Mouse (Mus musculus) CH12.LX (cell line): ENCODE measurements around the gene Nfia. TPM values are rescaled to one million over a fixed set of nuclear protein-coding genes. Genes with fewer than 3 reads are reported as not detected.

ENCODE experiments used
- DNase-seq: peaks from one replicate; pipeline ENCODE4 v3.0.0-alpha.2; 2013; ENCODE audit errors: extremely low read depth
- H3K27ac ChIP-seq: 2 replicates; pipeline ENCODE4 v1.5.1; 2012; ENCODE audit warnings: low read depth, mild to moderate bottlenecking, control low read depth, moderate library complexity; ENCODE audit not compliant: insufficient read depth
- H3K27me3 ChIP-seq: replicated peaks from 2 replicates; pipeline ENCODE3; 2012; ENCODE audit warnings: inconsistent platforms
- H3K36me3 ChIP-seq, 2 experiments: replicated peaks in 1 of 2; 2 replicates each; pipeline versions ENCODE3 to v1.6.1; 2012; ENCODE audit warnings: inconsistent platforms in 1 of 2, low read length in 1 of 2, mild to moderate bottlenecking in 1 of 2, mixed read lengths in 1 of 2, moderate library complexity in 1 of 2; ENCODE audit not compliant: control insufficient read depth in 1 of 2, insufficient read depth in 1 of 2
- H3K4me1 ChIP-seq, 2 experiments: 2 replicates each; pipeline ENCODE4 v1.6.1; 2012; ENCODE audit warnings: inconsistent platforms in 1 of 2, moderate library complexity in 1 of 2; ENCODE audit not compliant: insufficient read depth in 2 of 2, control insufficient read depth in 1 of 2
- H3K4me2 ChIP-seq: 2 replicates; pipeline ENCODE4 v1.6.1; 2012; ENCODE audit warnings: low read depth, mild to moderate bottlenecking, control low read depth; ENCODE audit not compliant: poor library complexity, insufficient read depth, severe bottlenecking
- H3K4me3 ChIP-seq, 3 experiments: fragments of 150-350 bp in 1 of 3; sonication (generic) in 1 of 3; replicated peaks in 1 of 3; 2 replicates each; pipeline versions ENCODE3 to v1.5.1; 2011 to 2012; ENCODE audit warnings: low read depth in 2 of 3, low read length in 2 of 3, mild to moderate bottlenecking in 2 of 3, moderate library complexity in 2 of 3, control low read depth in 1 of 3, improper control_type of control experiment in 1 of 3, inconsistent platforms in 1 of 3, mixed read lengths in 1 of 3; ENCODE audit not compliant: poor library complexity in 1 of 3
- H3K79me2 ChIP-seq: replicated peaks from 2 replicates; pipeline ENCODE4 v1.6.1; 2012; ENCODE audit warnings: mild to moderate bottlenecking, moderate library complexity; ENCODE audit not compliant: control insufficient read depth, poor library complexity, insufficient read depth, severe bottlenecking; ENCODE audit errors: extremely low read depth
- H3K9ac ChIP-seq: 2 replicates; pipeline ENCODE4 v1.6.1; 2012; ENCODE audit warnings: low read depth, mild to moderate bottlenecking, control low read depth, moderate library complexity; ENCODE audit not compliant: insufficient read depth
- H3K9me3 ChIP-seq: replicated peaks from 2 replicates; pipeline ENCODE3; 2012; ENCODE audit warnings: low read length, inconsistent platforms, mixed read lengths
- BHLHE40 ChIP-seq: IDR thresholded peaks from 2 replicates; pipeline ENCODE4 v1.6.1; 2011; ENCODE audit warnings: mild to moderate bottlenecking, low read depth, low read length, improper control_type of control experiment
- CHD2 ChIP-seq: IDR thresholded peaks from 2 replicates; pipeline ENCODE4 v1.6.1; 2011; ENCODE audit warnings: low read length, improper control_type of control experiment
- E2F4 ChIP-seq: IDR thresholded peaks from 2 replicates; pipeline ENCODE4 v1.6.1; 2011; ENCODE audit warnings: low read depth, low read length, improper control_type of control experiment; ENCODE audit not compliant: insufficient replicate concordance
- ELF1 ChIP-seq: IDR thresholded peaks from 2 replicates; pipeline ENCODE4 v1.6.1; 2014; ENCODE audit warnings: low read depth, mild to moderate bottlenecking, inconsistent platforms, low read length, improper control_type of control experiment
- ETS1 ChIP-seq: conservative IDR thresholded peaks from 2 replicates; pipeline ENCODE4 v1.6.1; 2012; ENCODE audit warnings: low read depth, mild to moderate bottlenecking, inconsistent platforms, low read length, improper control_type of control experiment, moderate library complexity
- HCFC1 ChIP-seq: IDR thresholded peaks from 2 replicates; pipeline ENCODE4 v1.6.1; 2012; ENCODE audit warnings: low read depth, mild to moderate bottlenecking, inconsistent platforms, low read length, improper control_type of control experiment
- JUN ChIP-seq: IDR thresholded peaks from 2 replicates; pipeline ENCODE4 v1.6.1; 2011; ENCODE audit warnings: low read depth, mild to moderate bottlenecking, low read length, improper control_type of control experiment, moderate library complexity; ENCODE audit not compliant: insufficient read depth
- JUND ChIP-seq: conservative IDR thresholded peaks from 2 replicates; pipeline ENCODE4 v1.6.1; 2011; ENCODE audit warnings: low read depth, low read length, improper control_type of control experiment
- MAX ChIP-seq: IDR thresholded peaks from 2 replicates; pipeline ENCODE4 v1.6.1; 2011; ENCODE audit warnings: low read length, improper control_type of control experiment
- MXI1 ChIP-seq: IDR thresholded peaks from 2 replicates; pipeline ENCODE4 v1.6.1; 2011; ENCODE audit warnings: mild to moderate bottlenecking, low read depth, low read length, improper control_type of control experiment
- NELFE ChIP-seq: IDR thresholded peaks from 2 replicates; pipeline ENCODE4 v1.6.1; 2011; ENCODE audit warnings: low read depth, low read length, improper control_type of control experiment
- PAX5 ChIP-seq: IDR thresholded peaks from 2 replicates; pipeline ENCODE4 v1.6.1; 2012; ENCODE audit warnings: low read length, inconsistent platforms, mixed read lengths
- POLR2A ChIP-seq: IDR thresholded peaks from 2 replicates; pipeline ENCODE4 v1.6.1; 2011; ENCODE audit warnings: low read depth, mild to moderate bottlenecking, improper control_type of control experiment, low read length
- RAD21 ChIP-seq: IDR thresholded peaks from 2 replicates; pipeline ENCODE4 v1.6.1; 2011; ENCODE audit warnings: low read depth, mild to moderate bottlenecking, low read length, improper control_type of control experiment, moderate library complexity
- SIN3A ChIP-seq: IDR thresholded peaks from 2 replicates; pipeline ENCODE4 v1.6.1; 2012; ENCODE audit warnings: low read length, improper control_type of control experiment, inconsistent platforms
- TBP ChIP-seq: conservative IDR thresholded peaks from 2 replicates; pipeline ENCODE4 v1.6.1; 2011; ENCODE audit warnings: low read depth, low read length, improper control_type of control experiment
- USF1 ChIP-seq: IDR thresholded peaks from 2 replicates; pipeline ENCODE4 v1.6.1; 2014; ENCODE audit warnings: low read depth, mild to moderate bottlenecking, inconsistent platforms, low read length, improper control_type of control experiment
- USF2 ChIP-seq: conservative IDR thresholded peaks from 2 replicates; pipeline ENCODE4 v1.6.1; 2011; ENCODE audit warnings: low read depth, low read length, improper control_type of control experiment
- ZKSCAN1 ChIP-seq: IDR thresholded peaks from 2 replicates; pipeline ENCODE4 v1.6.1; 2012; ENCODE audit warnings: low read depth, inconsistent platforms, low read length, improper control_type of control experiment, borderline replicate concordance
- dilution Hi-C: fragments of 300-500 bp; cut with MboI; formaldehyde crosslinking; loops from 2 replicates; pipeline ENCODE4 v1.14.3; 2020; ENCODE audit warnings: low sequenced_read_pairs; ENCODE audit not compliant: extremely low pct_unique_long_range_greater_than_20kb, extremely low pct_ligation_motif_present
- in situ Hi-C: fragments of 300-500 bp; cut with MboI; formaldehyde crosslinking; loops from 3 replicates; pipeline ENCODE4 v1.14.3; 2019; ENCODE audit warnings: low sequenced_read_pairs, low pct_ligation_motif_present, low pct_unique_long_range_greater_than_20kb, mixed read lengths
- polyA plus RNA-seq: library from polyadenylated mRNA; unstranded; fragments of >175 nt; gene quantifications from 2 replicates; pipeline ENCODE4 v1.2.1, GENCODE M21; 2012; ENCODE audit warnings: low read depth; ENCODE audit not compliant: insufficient read length
- total RNA-seq, 2 experiments: library from RNA; depleted of rRNA; stranded (reverse); fragments of 300-350 nt in 1 of 2; fragments of >200 nt in 1 of 2; gene quantifications; 2 replicates each; pipeline ENCODE4 v1.2.3; 2012 to 2014

Nfia gene
- total and polyA plus RNA-seq, 3 experiments, result not detected

DNA sequence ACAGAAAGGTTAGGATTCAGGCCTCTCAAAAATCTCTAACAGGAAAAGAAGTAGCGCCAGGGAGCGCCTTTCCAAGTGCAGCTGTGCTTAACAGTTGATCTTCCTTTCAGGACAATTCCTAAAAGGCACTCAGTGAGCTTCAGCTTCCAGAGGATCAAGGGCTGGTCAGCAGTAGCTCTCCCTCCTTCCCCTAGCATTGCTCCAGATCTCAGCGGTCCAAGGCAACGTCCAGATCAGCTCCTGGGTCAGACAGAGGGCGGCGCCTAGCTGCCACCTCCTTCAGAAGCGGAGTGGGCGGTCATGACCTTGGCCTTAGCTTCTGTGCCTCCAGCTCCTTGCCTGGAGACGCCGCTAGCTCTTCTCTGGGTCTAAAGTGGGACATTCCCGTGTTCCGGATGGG, 18.3 kb upstream of the Nfia start:
- Histone ChIP-seq H3K9me3 (peaks cover 83% of the 10 kb centered on the region), H3K27me3 (no peaks in the 10 kb centered on the region), H3K4me3 (no peak overlapping the region), H3K4me1 (no peaks in the 10 kb centered on the region), H3K27ac (no peak overlapping the region), H3K4me2 (no peak overlapping the region), H3K36me3 (no peaks in the 10 kb centered on the region), H3K9ac (no peak overlapping the region), H3K79me2 (no peaks in the 10 kb centered on the region)
- dilution Hi-C loops, result no loop called here
- no peak for DNase-seq
- in situ Hi-C loops, result no loop called here
- TF ChIP-seq TBP, result no peak
- TF ChIP-seq ELF1, result no peak
- no peak for TF ChIP-seq JUN
- TF ChIP-seq BHLHE40, result no peak
- TF ChIP-seq MAX, result no peak
- no peak for TF ChIP-seq RAD21
- TF ChIP-seq SIN3A, result no peak
- no peak for TF ChIP-seq JUND
- TF ChIP-seq USF2, result no peak
- no peak for TF ChIP-seq PAX5
- TF ChIP-seq MXI1, result no peak
- TF ChIP-seq HCFC1, result no peak

DNA sequence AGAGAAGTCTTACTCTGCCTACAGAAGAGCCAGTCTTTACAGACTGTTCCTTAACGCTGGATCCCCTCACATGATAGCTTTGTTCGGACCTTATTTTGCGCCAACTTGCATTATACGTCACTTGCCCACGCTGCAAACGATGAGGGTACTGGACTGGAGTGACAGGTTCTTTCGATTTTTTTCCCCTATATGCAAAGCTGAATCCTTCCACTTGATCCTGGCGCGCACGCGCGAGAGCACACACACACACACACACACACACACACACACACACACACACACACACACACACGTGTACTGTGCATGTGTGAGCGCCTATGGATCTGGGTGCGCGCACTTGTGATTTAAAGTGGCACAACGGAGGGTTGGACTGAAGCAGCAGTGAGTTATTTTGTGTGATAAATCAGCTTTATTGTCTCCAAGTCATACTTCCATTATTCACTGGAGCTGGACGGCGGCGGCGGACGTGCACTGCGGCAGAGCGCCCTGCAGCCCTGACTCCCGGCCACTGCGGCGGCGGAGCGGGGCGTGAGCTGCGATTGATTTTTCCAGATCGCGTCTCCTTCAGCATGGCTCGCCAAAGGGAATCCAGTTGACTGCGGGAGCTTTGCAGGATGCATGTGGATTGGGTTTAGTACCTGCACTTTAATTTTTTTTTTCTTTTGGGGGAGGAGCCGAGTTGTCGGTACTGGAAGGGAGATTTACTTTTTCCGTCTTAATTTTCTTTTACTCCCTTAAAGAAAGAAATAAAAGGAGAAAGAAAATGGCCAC, 15.1 kb upstream of the Nfia start:
- in situ Hi-C loops, result no loop called here
- DNase-seq, result no peak
- no peaks in the 10 kb centered on the region for H3K4me1 ChIP-seq
- no peak overlapping the region for H3K9ac ChIP-seq
- dilution Hi-C loops, result no loop called here
- H3K4me3 ChIP-seq, result no peak overlapping the region
- peaks cover 66% of the 10 kb centered on the region for H3K9me3 ChIP-seq
- TF ChIP-seq ETS1, result no peak
- no peak for TF ChIP-seq TBP
- no peak for TF ChIP-seq MXI1
- no peak for TF ChIP-seq USF1
- TF ChIP-seq NELFE, result no peak
- no peak for TF ChIP-seq ZKSCAN1
- TF ChIP-seq CHD2, result no peak
- no peak for TF ChIP-seq POLR2A
- no peak for TF ChIP-seq E2F4
- H3K4me2 ChIP-seq, result no peak overlapping the region
- no peaks in the 10 kb centered on the region for H3K36me3 ChIP-seq
- no peaks in the 10 kb centered on the region for H3K79me2 ChIP-seq
- no peaks in the 10 kb centered on the region for H3K27me3 ChIP-seq
- H3K27ac ChIP-seq, result no peak overlapping the region
